Mouse (Mus musculus) testis, adult 2 months (tissue): ENCODE data around the gene Zscan12. TPM values are rescaled to one million over a fixed set of nuclear protein-coding genes. Genes with fewer than 3 reads are reported as not detected.

Experiments used
- H3K27ac ChIP-seq: fragments of 200-500 bp; 2 replicates; pipeline ENCODE4 v1.5.1; 2012; ENCODE audit warnings: low read depth, low read length; ENCODE audit not compliant: control insufficient read depth, insufficient read depth
- H3K27me3 ChIP-seq: fragments of 200-500 bp; 2 replicates; pipeline ENCODE4 v1.6.1; 2012; ENCODE audit warnings: mild to moderate bottlenecking, low read length, moderate library complexity; ENCODE audit not compliant: control insufficient read depth, insufficient read depth
- H3K36me3 ChIP-seq: fragments of 200-500 bp; 2 replicates; pipeline ENCODE4 v1.6.1; 2012; ENCODE audit warnings: mild to moderate bottlenecking, low read length; ENCODE audit not compliant: control insufficient read depth, insufficient read depth
- H3K4me1 ChIP-seq: fragments of 200-500 bp; 2 replicates; pipeline ENCODE4 v1.6.1; 2012; ENCODE audit warnings: low read length; ENCODE audit not compliant: control insufficient read depth, insufficient read depth
- H3K4me3 ChIP-seq: fragments of 200-500 bp; 2 replicates; pipeline ENCODE4 v1.5.1; 2012; ENCODE audit warnings: low read depth, mild to moderate bottlenecking, low read length, moderate library complexity, mixed read lengths; ENCODE audit not compliant: control insufficient read depth
- CTCF ChIP-seq: fragments of 200-500 bp; IDR thresholded peaks from 2 replicates; pipeline ENCODE4 v1.5.1; 2012; ENCODE audit warnings: low read depth, mild to moderate bottlenecking, inconsistent platforms, low read length, moderate library complexity; ENCODE audit not compliant: control insufficient read depth, insufficient read depth, insufficient replicate concordance
- POLR2A ChIP-seq: fragments of 200-500 bp; IDR thresholded peaks from 2 replicates; pipeline ENCODE4 v1.6.1; 2012; ENCODE audit warnings: low read depth, mild to moderate bottlenecking, inconsistent platforms, low read length, moderate library complexity; ENCODE audit not compliant: control insufficient read depth
- polyA plus RNA-seq: library from polyadenylated mRNA; depleted of rRNA; stranded (reverse); fragments of >200 nt; gene quantifications from 2 replicates; pipeline ENCODE4 v1.2.3, GENCODE M21; 2012

The Zscan12 gene
- polyA plus RNA-seq, 1 experiment = 14.6 TPM

GRCm38 (mm10) chr13:21402287-21402846 is 39.7 kb downstream of the Zscan12 start, which contains the start of gene Zkscan3:
Gene Zkscan3 (minus strand): TSS chr13:21402755.
- Histone ChIP-seq H3K36me3 (no peaks in the 10 kb centered on the region), H3K4me1 (no peaks in the 10 kb centered on the region; the same call in 1 of the 2 replicates), H3K4me3 (peak within 1 kb of the TSS; percentile 98), H3K27ac (peak within 1 kb of the TSS; percentile 84), H3K27me3 (no peaks in the 10 kb centered on the region)
- TF ChIP-seq POLR2A = peak; percentile 55; the same call in 1 of the 2 replicates
- no peak for TF ChIP-seq CTCF

GRCm38 (mm10) chr13:21402848-21403247 is 40.2 kb downstream of the Zscan12 start:
- H3K27ac ChIP-seq = peak overlapping the region; percentile 84; the same call in 1 of the 2 replicates
- no peaks in the 10 kb centered on the region for H3K27me3 ChIP-seq
- peaks cover 2% of the 10 kb centered on the region for H3K4me1 ChIP-seq
- no peak for TF ChIP-seq POLR2A
- TF ChIP-seq CTCF = no peak
- no peaks in the 10 kb centered on the region for H3K36me3 ChIP-seq
- peak overlapping the region; percentile 98; the same call in 1 of the 2 replicates for H3K4me3 ChIP-seq

- TF ChIP-seq POLR2A (no peak), CTCF (no peak)
- no peak overlapping the region for H3K4me3 ChIP-seq
- H3K27me3 ChIP-seq = no peaks in the 10 kb centered on the region
- no peak overlapping the region for H3K27ac ChIP-seq
- no peaks in the 10 kb centered on the region for H3K36me3 ChIP-seq
- H3K4me1 ChIP-seq = peaks cover 7% of the 10 kb centered on the region
Measured at GRCm38 (mm10) chr13:21407341-21407740, 44.7 kb downstream of the Zscan12 start.

GRCm38 (mm10) chr13:21407969-21408804 is 45.6 kb downstream of the Zscan12 start:
- H3K27ac ChIP-seq = peak overlapping the region; percentile 57
- H3K4me1 ChIP-seq = peaks cover 7% of the 10 kb centered on the region
- H3K4me3 ChIP-seq = peak overlapping the region; percentile 81
- no peaks in the 10 kb centered on the region for H3K36me3 ChIP-seq
- H3K27me3 ChIP-seq = no peaks in the 10 kb centered on the region
- TF ChIP-seq CTCF (no peak), POLR2A (peak; percentile 29; the same call in 1 of the 2 replicates)

GRCm38 (mm10) chr13:21408805-21409459 is 46.3 kb downstream of the Zscan12 start:
- Histone ChIP-seq H3K36me3 (no peaks in the 10 kb centered on the region), H3K27ac (peak overlapping the region; percentile 57)
- no peak for TF ChIP-seq CTCF
- no peak for TF ChIP-seq POLR2A

GRCm38 (mm10) chr13:21414231-21415212 is 51.9 kb downstream of the Zscan12 start:
- H3K4me3 ChIP-seq = no peak overlapping the region
- peaks cover 4% of the 10 kb centered on the region; the same call in 1 of the 2 replicates for H3K4me1 ChIP-seq
- H3K36me3 ChIP-seq = no peaks in the 10 kb centered on the region
- no peaks in the 10 kb centered on the region for H3K27me3 ChIP-seq
- H3K27ac ChIP-seq = no peak overlapping the region; the same call in 1 of the 2 replicates
- TF ChIP-seq CTCF = no peak
- TF ChIP-seq POLR2A = no peak

More at GRCm38 (mm10) chr13:21408805-21409459, 46.3 kb downstream of the Zscan12 start:
- Histone ChIP-seq H3K27me3 (no peaks in the 10 kb centered on the region), H3K4me3 (peak overlapping the region; percentile 81), H3K4me1 (peaks cover 7% of the 10 kb centered on the region)
